Mouse (Mus musculus) heart, postnatal 0 days (tissue): Measurements from ENCODE around the gene Ndufb8.

ENCODE experiments used
- CTCF ChIP-seq: IDR thresholded peaks from 2 replicates; pipeline ENCODE4 v1.5.1; 2016; ENCODE audit warnings: antibody characterized with exemption, control low read depth, low read depth
- EP300 ChIP-seq: IDR thresholded peaks from 2 replicates; pipeline ENCODE4 v1.6.1; 2016; ENCODE audit warnings: antibody characterized with exemption, low read depth

GRCm38 (mm10) chr19:44562652-44563206 lies 7.5 kb upstream of the Ndufb8 start, which contains the start of gene Hif1an:
- peak; percentile 94 for TF ChIP-seq CTCF
- peak; percentile 50; the same call in 1 of the 2 replicates for TF ChIP-seq EP300
